Mouse (Mus musculus) G1E (cell line): ENCODE measurements around the gene Plxna4.

Source experiments
- CTCF ChIP-seq: IDR thresholded peaks from 2 replicates; pipeline ENCODE4 v1.5.1; 2012; ENCODE audit warnings: low read depth, low read length, inconsistent platforms, mixed read lengths
- GATA1 ChIP-seq: IDR thresholded peaks from 2 replicates; pipeline ENCODE4 v1.6.1; 2012; ENCODE audit warnings: borderline replicate concordance, low read length, inconsistent platforms, mixed read lengths
- GATA2 ChIP-seq: IDR thresholded peaks from 2 replicates; pipeline ENCODE4 v1.6.1; 2012; ENCODE audit warnings: low read depth, low read length, inconsistent platforms, borderline replicate concordance
- POLR2AphosphoS5 ChIP-seq: IDR thresholded peaks from 2 replicates; pipeline ENCODE4 v1.6.1; 2012; ENCODE audit warnings: low read depth, low read length, inconsistent platforms; ENCODE audit not compliant: insufficient replicate concordance
- TAL1 ChIP-seq: conservative IDR thresholded peaks from 2 replicates; pipeline ENCODE4 v1.6.1; 2012; ENCODE audit warnings: low read depth, low read length, inconsistent platforms, mixed read lengths

DNA sequence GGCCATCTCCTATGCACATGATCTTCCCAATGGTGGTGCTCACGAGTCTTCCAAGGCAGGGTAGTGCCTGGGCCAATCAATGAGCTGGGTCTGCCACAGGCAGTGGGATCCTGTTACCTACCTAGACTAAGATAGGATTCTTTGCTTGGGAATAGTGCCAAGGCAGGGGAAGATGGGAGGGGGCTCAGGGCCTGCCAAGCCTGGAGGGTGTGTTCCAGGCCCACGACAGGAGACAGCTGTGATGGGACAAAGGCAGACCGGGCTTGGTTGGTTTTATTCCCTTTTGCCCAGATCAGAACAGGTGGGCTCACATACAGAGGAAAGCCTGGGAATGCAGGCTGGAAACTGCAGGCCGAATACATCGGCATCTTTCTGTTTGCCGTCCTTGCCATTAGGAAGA, 342.0 kb downstream of the Plxna4 start:
- no peak for TF ChIP-seq POLR2AphosphoS5
- no peak for TF ChIP-seq CTCF
- TF ChIP-seq GATA1: no peak
- no peak for TF ChIP-seq TAL1
- no peak for TF ChIP-seq GATA2
